Mouse (Mus musculus): ENCODE results near the gene Mgl2. TPM values are rescaled to one million over a fixed set of nuclear protein-coding genes. Genes with fewer than 3 reads are reported as not detected.
"Not testable (repeated sequence)": the region's sequence is repeated elsewhere in the genome, so short reads cannot be mapped to it uniquely, and the experiment has no call there.

The Mgl2 gene
- polyA plus RNA-seq, 1 experiment from 2014 or later: 0.31 TPM

DNA sequence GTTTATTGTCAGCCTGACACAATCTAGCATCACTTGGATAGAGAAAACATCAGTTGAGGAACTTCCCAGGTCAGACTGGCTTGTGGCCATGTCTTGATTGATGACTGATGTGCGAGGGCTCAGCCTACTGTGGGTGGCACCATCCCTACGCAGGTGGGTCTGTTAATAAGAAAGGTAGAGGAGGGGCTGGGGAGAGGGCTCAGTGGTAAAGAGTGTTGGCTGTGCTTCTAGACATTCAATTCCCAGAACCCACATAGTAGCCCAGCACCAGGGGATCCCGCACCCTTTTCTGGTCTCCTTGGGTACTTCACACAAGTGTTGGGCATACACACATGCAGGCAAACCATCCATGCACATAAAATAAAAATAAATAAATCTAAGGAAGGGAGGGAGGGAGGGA, 14.2 kb upstream of the Mgl2 start:
- Histone ChIP-seq H3K4me1 (no peaks in the 10 kb centered on the region), H3K4me2 (no peak overlapping the region), H3K36me3 (no peaks in the 10 kb centered on the region), H3K27me3 (no peaks in the 10 kb centered on the region), H3K27ac (no peak overlapping the region), H3K9ac (no peak overlapping the region), H3K9me3 (replicated peaks) (peaks cover 14% of the 10 kb centered on the region), H3K4me3 (replicated peaks) (no peak overlapping the region)
- no peak for ATAC-seq (replicated peaks; ENCODE audit: low FRiP score)
- 94% methylated on average over 3 of the region's 3 CpGs for WGBS

DNA sequence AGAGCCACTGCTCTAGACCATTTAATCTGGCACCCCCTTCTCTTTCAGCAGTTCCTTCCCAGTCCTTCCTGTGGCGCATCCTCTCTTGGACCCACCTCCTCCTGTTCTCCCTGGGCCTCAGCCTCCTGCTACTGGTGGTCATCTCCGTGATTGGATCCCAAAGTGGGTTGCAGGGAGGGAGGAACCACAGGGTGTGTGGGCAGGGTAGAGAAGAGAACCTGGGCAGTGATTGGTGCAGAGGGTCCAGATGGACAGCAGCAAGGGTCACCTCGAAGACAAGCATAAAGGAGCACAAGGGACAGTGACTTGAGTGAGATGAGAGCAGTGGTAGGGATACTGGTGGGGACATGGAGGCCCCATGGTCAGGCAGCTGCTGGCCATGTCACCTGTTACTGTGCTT, 4.9 kb downstream of the Mgl2 start:
- H3K4me1 ChIP-seq; H3K36me3 ChIP-seq; H3K4me3 ChIP-seq (replicated peaks); H3K27me3 ChIP-seq; H3K9me3 ChIP-seq (replicated peaks); H3K9ac ChIP-seq; H3K4me2 ChIP-seq; ATAC-seq (replicated peaks; ENCODE audit: low FRiP score); H3K27ac ChIP-seq: not testable (repeated sequence)
- WGBS: 72% methylated on average over 3 of the region's 3 CpGs

DNA sequence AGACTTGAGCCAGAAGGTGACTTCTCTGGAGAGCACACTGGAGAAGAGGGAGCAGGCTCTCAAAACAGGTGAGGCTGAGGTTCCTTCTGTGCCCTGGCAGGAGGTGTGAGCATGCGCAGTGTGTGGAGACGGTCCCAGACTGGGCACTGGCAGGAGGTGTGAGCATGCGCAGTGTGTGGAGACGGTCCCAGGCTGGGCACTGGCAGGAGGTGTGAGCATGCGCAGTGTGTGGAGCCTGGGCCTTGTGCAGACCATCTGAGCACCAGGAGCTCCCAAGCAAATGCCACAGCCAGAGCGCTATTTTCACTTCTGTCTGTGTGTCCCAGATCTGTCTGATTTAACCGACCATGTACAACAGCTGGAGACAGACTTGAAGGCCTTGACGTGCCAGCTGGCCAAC, 5.8 kb downstream of the Mgl2 start:
- not testable (repeated sequence) for H3K4me1 ChIP-seq; H3K9ac ChIP-seq; H3K27ac ChIP-seq; H3K4me3 ChIP-seq (replicated peaks); H3K4me2 ChIP-seq; ATAC-seq (replicated peaks; ENCODE audit: low FRiP score); H3K27me3 ChIP-seq; H3K36me3 ChIP-seq; H3K9me3 ChIP-seq (replicated peaks)
- WGBS: 82% methylated on average over 8 of the region's 8 CpGs

DNA sequence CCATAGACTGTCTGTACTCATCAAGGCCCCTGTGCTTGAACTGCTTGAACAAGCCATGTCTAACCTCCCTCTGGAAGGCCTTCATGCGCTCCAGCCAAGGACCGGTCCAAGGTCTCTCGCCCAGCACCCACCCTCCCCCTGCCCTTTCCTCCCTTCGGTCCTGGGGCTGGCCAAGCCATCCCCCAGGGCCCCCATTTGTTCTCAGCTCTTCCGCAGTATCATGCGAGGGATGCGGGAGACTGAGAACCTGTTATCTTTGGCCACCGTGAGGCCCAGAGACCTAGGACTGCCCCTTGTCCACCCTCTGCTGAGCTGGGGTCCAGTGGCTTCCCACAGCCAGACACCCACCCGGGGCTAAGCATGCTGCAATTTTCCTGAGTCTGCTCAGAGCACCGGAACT, 9.0 kb downstream of the Mgl2 start:
- H3K4me1 ChIP-seq: peaks cover 8% of the 10 kb centered on the region; the same call in 1 of the 2 replicates
- no peak for ATAC-seq (replicated peaks; ENCODE audit: low FRiP score)
- 63% methylated on average over 10 of the region's 10 CpGs for WGBS
- no peak overlapping the region for H3K4me2 ChIP-seq
- no peak overlapping the region for H3K27ac ChIP-seq
- H3K27me3 ChIP-seq: no peaks in the 10 kb centered on the region
- H3K36me3 ChIP-seq: no peaks in the 10 kb centered on the region
- no peak overlapping the region for H3K9ac ChIP-seq
- no peaks in the 10 kb centered on the region for H3K9me3 ChIP-seq (replicated peaks)
- H3K4me3 ChIP-seq (replicated peaks): no peak overlapping the region

DNA sequence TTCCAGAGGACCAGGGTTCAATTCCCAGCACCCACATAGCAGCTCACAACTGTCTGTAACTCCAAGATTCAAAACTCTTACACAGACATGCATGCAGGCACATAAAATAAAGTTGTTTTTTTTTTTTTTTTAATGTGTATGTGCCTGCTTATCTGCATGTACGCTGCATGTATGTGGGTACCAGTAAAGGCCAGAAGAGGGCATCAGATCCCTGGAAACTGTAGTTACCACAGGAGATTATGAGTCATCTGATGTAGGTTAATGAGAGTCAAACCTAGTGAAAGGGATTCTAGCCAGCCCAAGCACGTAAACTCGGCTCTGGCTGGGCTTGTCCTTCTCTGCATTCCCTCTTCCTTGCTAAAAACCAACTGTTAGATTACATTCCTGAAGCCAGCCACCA, 20.9 kb downstream of the Mgl2 start:
- Histone ChIP-seq H3K27ac (no peak overlapping the region), H3K4me1 (no peaks in the 10 kb centered on the region), H3K9ac (no peak overlapping the region), H3K9me3 (replicated peaks) (no peaks in the 10 kb centered on the region), H3K4me3 (replicated peaks) (no peak overlapping the region), H3K27me3 (no peaks in the 10 kb centered on the region), H3K36me3 (no peaks in the 10 kb centered on the region), H3K4me2 (no peak overlapping the region)
- no peak for ATAC-seq (replicated peaks; ENCODE audit: low FRiP score)
- WGBS: 67% methylated on average over 3 of the region's 3 CpGs

DNA sequence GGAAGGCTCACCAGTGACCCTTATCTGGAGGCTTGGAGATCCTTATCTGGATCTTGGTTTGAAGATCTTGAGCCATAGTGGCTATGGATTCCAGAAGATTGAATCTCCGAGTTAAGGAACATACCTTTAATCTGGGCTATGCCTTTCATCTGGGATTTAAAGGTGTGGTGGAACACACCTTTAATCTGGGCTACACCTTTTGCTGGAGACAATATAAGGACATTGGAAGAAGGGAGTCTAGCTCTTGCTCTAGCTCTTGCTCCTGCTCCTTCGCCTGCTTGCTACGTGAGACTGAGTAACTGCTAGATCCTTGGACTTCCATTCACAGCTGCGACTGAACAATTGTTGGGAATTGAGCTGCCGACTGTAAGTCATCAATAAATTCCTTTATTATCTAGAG, 25.8 kb downstream of the Mgl2 start, which contains the start of gene Clec10a:
Gene Clec10a (plus strand): TSS at position 301 of the 400 bp plus-strand sequence.
- H3K4me3 ChIP-seq (replicated peaks); H3K4me2 ChIP-seq; H3K36me3 ChIP-seq; H3K4me1 ChIP-seq; H3K9ac ChIP-seq; H3K27me3 ChIP-seq; H3K27ac ChIP-seq; H3K9me3 ChIP-seq (replicated peaks); ATAC-seq (replicated peaks; ENCODE audit: low FRiP score): not testable (repeated sequence)
- no CpG with 5 or more reads among the region's 5 CpGs for WGBS

DNA sequence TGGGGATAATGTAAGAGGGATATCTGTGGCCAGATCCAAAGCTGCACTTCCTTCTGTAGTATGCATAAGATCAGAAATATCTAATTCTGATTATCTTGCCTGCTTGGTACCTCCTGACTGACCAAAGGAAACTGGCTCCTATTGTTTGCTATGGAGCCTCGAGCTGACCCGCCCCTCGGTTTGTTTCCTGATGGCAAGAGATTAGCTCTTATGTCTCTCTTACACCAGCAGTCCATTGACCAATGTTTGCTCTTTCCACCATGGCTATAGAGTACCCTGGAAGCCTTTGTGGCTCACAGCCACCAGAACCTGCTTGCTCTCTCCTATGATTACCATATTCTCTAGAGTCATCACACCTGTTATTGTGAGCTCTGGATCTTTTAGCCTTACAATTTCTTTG, 32.2 kb downstream of the Mgl2 start:
- Histone ChIP-seq H3K4me2 (no peak overlapping the region), H3K9ac (no peak overlapping the region), H3K27me3 (no peaks in the 10 kb centered on the region), H3K9me3 (replicated peaks) (no peaks in the 10 kb centered on the region), H3K4me3 (replicated peaks) (no peak overlapping the region), H3K4me1 (no peaks in the 10 kb centered on the region), H3K27ac (no peak overlapping the region), H3K36me3 (no peaks in the 10 kb centered on the region)
- no peak for ATAC-seq (replicated peaks; ENCODE audit: low FRiP score)
- WGBS: 71% methylated on average over 3 of the region's 3 CpGs

DNA sequence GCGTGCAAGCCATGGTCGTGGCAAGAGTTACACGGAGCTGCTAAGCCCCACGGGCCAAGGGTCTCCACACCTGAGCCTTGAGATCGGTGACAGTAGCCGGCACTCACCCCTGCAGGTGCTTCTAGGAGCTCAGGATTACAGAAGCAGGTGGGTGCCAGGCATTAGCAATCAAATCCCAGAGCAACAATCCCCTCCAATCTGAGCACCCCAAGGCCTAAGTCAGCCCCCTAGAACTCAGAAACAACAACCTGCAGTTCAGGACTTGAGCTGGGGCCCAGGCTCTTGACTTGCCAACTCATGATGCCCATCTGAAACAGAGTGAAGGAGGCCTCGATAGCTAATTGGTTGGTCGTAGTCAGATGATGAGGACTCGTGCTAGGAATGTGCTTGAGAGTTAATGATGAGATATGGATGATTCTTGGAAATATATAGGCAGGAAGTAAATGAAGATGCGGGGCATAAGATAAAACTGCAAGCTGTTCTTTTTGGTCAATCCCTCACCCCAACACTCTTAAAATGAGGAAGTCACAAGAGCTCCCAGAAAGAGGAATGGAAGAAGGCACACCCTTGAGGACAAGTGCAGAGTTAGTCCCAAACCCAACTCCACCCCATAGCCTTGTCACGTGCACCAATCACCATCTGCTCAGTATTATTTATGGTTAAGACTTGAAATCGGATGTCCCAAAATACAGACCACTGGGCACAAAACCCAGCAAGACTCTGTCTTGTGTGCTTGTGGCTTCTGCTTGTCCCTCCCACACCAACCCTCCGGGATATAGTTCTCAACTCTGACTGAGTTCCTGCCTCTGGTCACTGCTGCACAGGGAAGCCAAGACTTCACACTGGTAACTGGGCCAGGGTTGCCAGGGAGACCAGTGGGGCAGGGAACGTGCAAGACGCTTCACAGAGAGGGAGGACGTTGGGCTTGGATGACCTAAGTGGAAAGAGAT, 36.1 kb downstream of the Mgl2 start:
- Histone ChIP-seq H3K9ac (no peak overlapping the region), H3K27me3 (no peaks in the 10 kb centered on the region), H3K4me2 (no peak overlapping the region), H3K27ac (no peak overlapping the region), H3K4me3 (replicated peaks) (no peak overlapping the region), H3K36me3 (no peaks in the 10 kb centered on the region), H3K4me1 (peaks cover 12% of the 10 kb centered on the region), H3K9me3 (replicated peaks) (no peaks in the 10 kb centered on the region)
- WGBS: 76% methylated on average over 16 of the region's 16 CpGs
- ATAC-seq (replicated peaks; ENCODE audit: low FRiP score): no peak

DNA sequence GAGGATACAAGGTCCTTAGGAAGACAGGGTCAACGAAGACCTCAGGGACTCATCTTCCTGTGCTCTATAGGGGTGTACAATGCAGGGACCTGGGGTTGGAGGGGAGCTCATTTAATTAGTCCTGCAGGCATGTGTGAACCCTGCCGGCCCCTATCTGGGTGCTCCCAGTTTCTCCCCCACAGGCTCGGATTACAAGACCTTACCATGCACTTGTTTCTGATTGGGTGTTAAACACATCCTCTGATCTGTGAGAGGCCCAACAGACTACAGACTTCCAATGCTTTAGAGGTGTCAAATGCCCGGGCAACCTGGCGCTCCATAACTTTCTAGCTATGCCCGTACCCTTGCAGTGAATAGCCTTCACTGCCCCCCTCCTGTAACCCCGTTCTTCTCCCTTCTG, 38.0 kb downstream of the Mgl2 start:
- no peaks in the 10 kb centered on the region for H3K9me3 ChIP-seq (replicated peaks)
- no peak overlapping the region for H3K4me3 ChIP-seq (replicated peaks)
- peak; percentile 36; the same call in 1 of the 2 replicates for ATAC-seq (replicated peaks; ENCODE audit: low FRiP score)
- no peaks in the 10 kb centered on the region for H3K27me3 ChIP-seq
- WGBS: 32% methylated on average over 7 of the region's 7 CpGs
- H3K4me1 ChIP-seq: peaks cover 12% of the 10 kb centered on the region
- no peak overlapping the region for H3K27ac ChIP-seq
- no peaks in the 10 kb centered on the region for H3K36me3 ChIP-seq
- no peak overlapping the region; the same call in 1 of the 2 replicates for H3K4me2 ChIP-seq
- no peak overlapping the region for H3K9ac ChIP-seq

DNA sequence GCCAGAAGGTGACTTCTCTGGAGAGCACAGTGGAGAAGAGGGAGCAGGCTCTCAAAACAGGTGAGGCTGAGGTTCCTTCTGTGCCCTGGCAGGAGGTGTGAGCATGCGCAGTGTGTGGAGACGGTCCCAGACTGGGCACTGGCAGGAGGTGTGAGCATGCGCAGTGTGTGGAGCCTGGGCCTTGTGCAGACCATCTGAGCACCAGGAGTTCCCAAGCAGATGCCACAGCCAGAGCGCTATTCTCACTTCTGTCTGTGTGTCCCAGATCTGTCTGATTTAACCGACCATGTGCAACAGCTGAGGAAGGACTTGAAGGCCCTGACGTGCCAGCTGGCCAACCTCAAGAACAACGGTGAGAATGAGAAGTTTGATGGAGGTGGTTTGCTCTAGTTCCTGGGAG, 39.3 kb downstream of the Mgl2 start:
- 91% methylated on average over 7 of the region's 7 CpGs for WGBS
- not testable (repeated sequence) for H3K27ac ChIP-seq; ATAC-seq (replicated peaks; ENCODE audit: low FRiP score); H3K9me3 ChIP-seq (replicated peaks); H3K27me3 ChIP-seq; H3K36me3 ChIP-seq; H3K4me3 ChIP-seq (replicated peaks); H3K4me2 ChIP-seq; H3K9ac ChIP-seq
- H3K4me1 ChIP-seq: peaks cover 12% of the 10 kb centered on the region

DNA sequence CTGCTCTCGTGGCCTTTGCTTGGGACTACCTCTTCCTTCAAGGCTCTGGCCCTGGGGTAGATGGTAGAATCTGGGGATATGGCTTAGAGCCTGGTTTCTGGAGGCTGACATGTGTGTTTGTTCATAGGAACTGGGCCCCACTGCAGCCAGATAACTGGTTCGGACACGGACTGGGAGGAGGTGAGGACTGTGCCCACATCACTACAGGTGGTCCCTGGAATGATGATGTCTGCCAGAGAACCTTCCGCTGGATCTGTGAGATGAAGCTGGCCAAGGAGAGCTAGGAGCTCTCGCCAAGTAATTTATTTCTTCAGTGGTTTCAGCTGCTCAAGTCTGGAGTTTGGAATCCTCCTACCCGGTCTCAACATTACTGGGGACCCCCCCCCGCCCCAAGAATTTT, 40.2 kb downstream of the Mgl2 start:
- ATAC-seq (replicated peaks; ENCODE audit: low FRiP score): no peak
- H3K36me3 ChIP-seq: no peaks in the 10 kb centered on the region
- no peaks in the 10 kb centered on the region for H3K27me3 ChIP-seq
- no peak overlapping the region for H3K9ac ChIP-seq
- H3K9me3 ChIP-seq (replicated peaks): no peaks in the 10 kb centered on the region
- no peak overlapping the region for H3K27ac ChIP-seq
- no peak overlapping the region for H3K4me2 ChIP-seq
- no peak overlapping the region for H3K4me3 ChIP-seq (replicated peaks)
- WGBS: 83% methylated on average over 7 of the region's 7 CpGs
- peaks cover 12% of the 10 kb centered on the region for H3K4me1 ChIP-seq

DNA sequence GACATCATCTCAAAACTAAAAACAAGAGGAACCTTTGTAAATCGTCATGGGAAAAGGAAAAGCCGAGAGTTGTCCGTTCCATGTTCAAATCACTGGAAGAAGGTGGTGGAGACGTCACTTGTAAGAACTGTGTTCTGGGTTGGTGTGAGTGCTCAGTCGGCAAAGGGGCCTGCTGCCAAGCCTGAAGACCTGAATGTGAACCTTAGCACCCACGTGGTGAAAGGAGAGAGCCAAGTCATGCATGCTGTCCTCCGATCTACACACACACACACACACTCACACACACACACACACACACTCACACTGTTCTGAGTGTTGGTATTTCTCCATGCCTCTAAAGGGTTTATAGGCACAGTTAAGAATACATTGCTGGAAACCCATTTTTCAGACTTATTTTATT, 41.1 kb downstream of the Mgl2 start:
- Histone ChIP-seq H3K4me1 (peaks cover 12% of the 10 kb centered on the region), H3K4me2 (no peak overlapping the region), H3K4me3 (replicated peaks) (no peak overlapping the region), H3K9me3 (replicated peaks) (no peaks in the 10 kb centered on the region), H3K9ac (no peak overlapping the region), H3K36me3 (no peaks in the 10 kb centered on the region), H3K27ac (no peak overlapping the region), H3K27me3 (no peaks in the 10 kb centered on the region)
- no peak for ATAC-seq (replicated peaks; ENCODE audit: low FRiP score)
- 78% methylated on average over 7 of the region's 7 CpGs for WGBS

DNA sequence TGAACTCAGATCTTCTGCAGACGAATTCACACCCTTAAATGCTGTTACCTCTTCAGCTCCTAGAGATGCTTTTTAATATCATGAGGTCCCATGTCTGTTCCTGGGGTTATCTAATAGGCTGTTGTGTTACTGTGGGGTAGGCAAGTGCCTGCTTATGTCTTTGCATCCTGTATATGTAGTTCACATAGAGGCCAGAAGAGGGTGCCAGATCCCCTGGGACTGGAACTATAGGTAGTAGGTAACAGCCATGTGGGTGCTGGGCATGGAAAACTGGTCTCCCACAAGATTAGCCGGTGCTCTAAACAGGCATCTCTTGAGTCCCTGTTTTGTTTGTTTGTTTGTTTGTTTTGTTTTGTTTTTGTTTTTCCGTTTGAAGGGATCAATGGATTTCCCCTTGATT, 41.7 kb downstream of the Mgl2 start:
- Histone ChIP-seq H3K9me3 (replicated peaks) (no peaks in the 10 kb centered on the region), H3K4me1 (peaks cover 12% of the 10 kb centered on the region), H3K4me2 (no peak overlapping the region), H3K27ac (no peak overlapping the region), H3K4me3 (replicated peaks) (no peak overlapping the region), H3K27me3 (no peaks in the 10 kb centered on the region), H3K9ac (no peak overlapping the region), H3K36me3 (no peaks in the 10 kb centered on the region)
- WGBS: 54% methylated on average over 3 of the region's 3 CpGs
- no peak for ATAC-seq (replicated peaks; ENCODE audit: low FRiP score)
